Mouse (Mus musculus) G1E (cell line): ENCODE results near the gene Ero1lb. TPM values are rescaled to one million over a fixed set of nuclear protein-coding genes. Genes with fewer than 3 reads are reported as not detected.
A peak's percentile ranks its signal among the peaks of the same experiment; 100 is the strongest.

ENCODE experiments used
- ATAC-seq: 2 replicates; pipeline ENCODE4 v1.8.0; 2016; ENCODE audit warnings: mild to moderate bottlenecking; ENCODE audit not compliant: insufficient number of reproducible peaks, poor library complexity, low FRiP score, severe bottlenecking; ENCODE audit errors: extremely low read depth
- DNase-seq: peaks from one replicate; pipeline ENCODE4 v3.0.0; 2012; ENCODE audit warnings: low spot score
- H3K27me3 ChIP-seq: 2 replicates; pipeline ENCODE4 v1.6.1; 2012; ENCODE audit warnings: mild to moderate bottlenecking, low read length, inconsistent platforms; ENCODE audit not compliant: insufficient read depth
- H3K36me3 ChIP-seq: replicated peaks from 2 replicates; pipeline ENCODE3; 2012; ENCODE audit warnings: mild to moderate bottlenecking, inconsistent platforms
- H3K4me1 ChIP-seq: 2 replicates; pipeline ENCODE4 v1.6.1; 2012; ENCODE audit warnings: low read depth, low read length, inconsistent platforms, mixed read lengths; ENCODE audit not compliant: insufficient read depth
- H3K4me3 ChIP-seq: 2 replicates; pipeline ENCODE4 v1.5.1; 2012; ENCODE audit warnings: low read depth, mild to moderate bottlenecking, inconsistent platforms, low read length, moderate library complexity, mixed read lengths
- H3K9me3 ChIP-seq: replicated peaks from 2 replicates; pipeline ENCODE4 v1.6.1; 2012; ENCODE audit warnings: inconsistent platforms
- CTCF ChIP-seq: IDR thresholded peaks from 2 replicates; pipeline ENCODE4 v1.5.1; 2012; ENCODE audit warnings: low read depth, low read length, inconsistent platforms, mixed read lengths
- GATA1 ChIP-seq: IDR thresholded peaks from 2 replicates; pipeline ENCODE4 v1.6.1; 2012; ENCODE audit warnings: borderline replicate concordance, low read length, inconsistent platforms, mixed read lengths
- GATA2 ChIP-seq: IDR thresholded peaks from 2 replicates; pipeline ENCODE4 v1.6.1; 2012; ENCODE audit warnings: low read depth, low read length, inconsistent platforms, borderline replicate concordance
- POLR2AphosphoS5 ChIP-seq: IDR thresholded peaks from 2 replicates; pipeline ENCODE4 v1.6.1; 2012; ENCODE audit warnings: low read depth, low read length, inconsistent platforms; ENCODE audit not compliant: insufficient replicate concordance
- TAL1 ChIP-seq: conservative IDR thresholded peaks from 2 replicates; pipeline ENCODE4 v1.6.1; 2012; ENCODE audit warnings: low read depth, low read length, inconsistent platforms, mixed read lengths
- polyA plus RNA-seq: library from polyadenylated mRNA; stranded (reverse); fragments of >175 nt; gene quantifications from 2 replicates; pipeline ENCODE4 v1.2.3, GENCODE M21; 2012
- total RNA-seq, 2 experiments: library from RNA; stranded (forward) in 1 of 2; stranded (reverse) in 1 of 2; fragments of 200-1000 nt in 1 of 2; fragments of >200 nt in 1 of 2; fragmentation: Nextera tagmentation in 1 of 2; gene quantifications; 2 replicates each; pipeline ENCODE4 v1.2.3; 2014 to 2017

Gene Ero1lb
- total and polyA plus RNA-seq, 3 experiments: 1.7 to 6.4 (median 2.1) TPM

DNA sequence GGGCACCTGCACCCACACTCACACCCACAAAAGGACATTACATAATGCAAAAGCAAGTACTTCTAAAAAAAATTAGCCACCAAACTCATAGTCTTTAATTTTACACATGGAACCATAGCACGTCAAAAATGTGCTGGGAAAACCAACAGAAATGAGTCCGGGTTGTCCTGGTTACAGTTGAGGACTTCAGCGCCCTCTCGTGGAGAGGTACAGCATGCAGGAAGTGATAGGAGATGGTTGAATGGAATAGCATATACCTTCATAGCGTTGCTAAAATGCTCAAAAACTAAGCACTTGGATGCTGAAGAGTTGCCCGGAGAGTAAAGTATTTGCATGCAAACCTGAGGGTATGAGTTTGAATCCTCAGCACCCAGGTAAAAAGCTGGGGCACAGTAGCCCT lies 27.7 kb upstream of the Ero1lb start:
- no peak overlapping the region for H3K4me3 ChIP-seq
- no peak for TF ChIP-seq POLR2AphosphoS5
- TF ChIP-seq GATA1: no peak
- no peak for TF ChIP-seq GATA2
- peak; percentile 83 for TF ChIP-seq CTCF
- no peak for TF ChIP-seq TAL1
- H3K9me3 ChIP-seq: no peaks in the 10 kb centered on the region
- peak; percentile 16 for DNase-seq
- peak; percentile 42; the same call in 1 of the 2 replicates for ATAC-seq
- peaks cover 5% of the 10 kb centered on the region for H3K4me1 ChIP-seq
- H3K27me3 ChIP-seq: peaks cover 14% of the 10 kb centered on the region
- H3K36me3 ChIP-seq: no peaks in the 10 kb centered on the region

DNA sequence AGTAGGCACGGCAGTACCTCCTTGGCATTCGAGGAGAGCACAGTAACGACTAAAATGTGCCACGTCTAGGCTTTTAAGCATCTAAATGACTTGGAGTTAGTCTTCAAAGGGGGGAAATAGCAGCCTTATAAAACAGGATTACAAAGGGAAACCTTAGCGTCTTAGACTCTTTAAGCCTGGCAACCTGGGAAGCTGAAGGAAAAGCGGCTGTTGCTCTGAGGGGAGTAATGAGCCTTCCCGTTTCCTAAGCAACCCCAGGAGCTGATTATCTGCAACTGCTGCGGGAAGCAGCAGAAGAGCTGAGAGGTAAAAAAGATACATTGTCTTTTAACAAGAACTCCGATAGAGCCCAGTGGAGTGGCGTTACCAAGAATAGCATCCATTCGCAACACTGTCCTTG lies 26.0 kb upstream of the Ero1lb start:
- H3K9me3 ChIP-seq: no peaks in the 10 kb centered on the region
- no peak for ATAC-seq

DNA sequence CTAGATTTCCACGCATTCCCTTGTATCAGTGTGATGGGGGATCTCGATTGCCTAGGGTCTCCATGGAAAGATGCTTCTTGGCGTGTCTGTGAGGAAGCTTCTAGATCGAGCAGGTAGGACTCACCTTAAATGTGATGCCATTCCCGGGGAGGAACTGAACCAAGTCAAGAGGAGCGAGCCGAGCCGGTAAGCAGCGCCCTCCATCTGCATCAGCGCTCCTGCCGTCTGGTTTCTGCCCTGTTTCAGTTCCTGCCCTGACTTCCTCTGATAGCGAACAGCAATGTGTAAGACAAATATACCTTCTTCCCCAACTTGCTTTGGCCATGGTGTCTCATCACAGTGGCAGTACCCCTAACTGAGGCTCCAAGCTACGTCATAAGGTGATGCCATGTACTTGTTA lies 25.6 kb upstream of the Ero1lb start:
- TF ChIP-seq TAL1: no peak
- TF ChIP-seq GATA2: no peak
- no peak for TF ChIP-seq GATA1
- no peak for TF ChIP-seq POLR2AphosphoS5
- no peak for TF ChIP-seq CTCF
- DNase-seq (no peak), ATAC-seq (no peak)
- Histone ChIP-seq H3K36me3 (no peaks in the 10 kb centered on the region), H3K4me3 (no peak overlapping the region), H3K27me3 (peaks cover 23% of the 10 kb centered on the region), H3K4me1 (peaks cover 5% of the 10 kb centered on the region), H3K9me3 (no peaks in the 10 kb centered on the region)

More for the DNA sequence above, 26.0 kb upstream of the Ero1lb start:
- H3K4me1 ChIP-seq: peaks cover 5% of the 10 kb centered on the region
- no peak for TF ChIP-seq GATA1
- no peak for TF ChIP-seq GATA2
- TF ChIP-seq TAL1: no peak
- H3K27me3 ChIP-seq: peaks cover 21% of the 10 kb centered on the region
- H3K4me3 ChIP-seq: no peak overlapping the region
- H3K36me3 ChIP-seq: no peaks in the 10 kb centered on the region
- no peak for DNase-seq

DNA sequence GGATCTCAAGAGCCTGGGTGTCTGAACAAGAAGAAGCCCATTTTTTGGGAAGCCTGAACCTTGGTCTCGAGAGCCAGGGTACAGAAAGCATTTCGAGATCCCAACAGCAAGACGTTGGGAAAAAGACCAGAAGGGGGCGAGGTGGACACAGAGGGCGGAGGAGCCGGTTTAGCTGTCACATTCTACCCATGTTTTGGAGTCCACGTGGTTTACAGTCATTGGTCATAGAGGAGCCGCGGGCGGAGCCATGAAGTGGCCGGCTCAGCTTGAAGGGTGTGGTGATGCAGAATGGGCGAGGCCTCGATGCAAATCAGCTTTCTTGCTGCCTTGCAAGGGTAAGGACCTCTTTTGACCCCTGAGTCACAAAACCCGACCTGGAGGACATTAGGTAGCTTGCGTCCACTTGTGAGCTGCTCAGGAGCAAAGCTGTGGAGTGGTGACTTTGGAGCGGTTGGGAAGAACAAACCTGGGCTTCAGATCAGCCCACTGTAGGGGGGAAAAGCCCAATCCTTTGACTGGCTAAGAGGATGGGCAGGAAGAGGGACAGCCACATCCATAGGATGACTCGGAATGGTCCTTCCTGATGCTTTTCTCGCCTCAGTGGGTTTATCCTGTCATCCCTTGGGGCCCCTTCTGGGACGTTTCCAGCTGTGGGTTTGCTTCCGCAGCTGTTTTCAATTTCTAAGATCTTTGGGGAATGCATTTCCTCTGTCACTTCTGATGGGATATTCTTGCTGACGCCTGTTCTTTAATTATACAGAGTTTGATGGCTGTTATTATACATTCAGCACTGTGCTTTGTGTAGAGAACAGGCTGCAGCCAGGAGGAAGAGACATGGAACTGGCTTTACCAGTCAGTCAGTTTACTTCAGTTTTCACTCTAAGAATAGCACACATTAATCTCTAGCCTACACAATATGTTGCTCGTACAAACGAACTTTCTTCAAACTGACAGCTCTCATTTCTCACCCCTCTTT lies 23.4 kb upstream of the Ero1lb start:
- TF ChIP-seq GATA1 (no peak), GATA2 (no peak), TAL1 (no peak), CTCF (no peak), POLR2AphosphoS5 (no peak)
- H3K4me1 ChIP-seq: peaks cover 5% of the 10 kb centered on the region
- ATAC-seq (peak; percentile 87), DNase-seq (peak; percentile 7)
- H3K4me3 ChIP-seq: no peak overlapping the region
- H3K9me3 ChIP-seq: no peaks in the 10 kb centered on the region
- H3K27me3 ChIP-seq: peaks cover 24% of the 10 kb centered on the region
- H3K36me3 ChIP-seq: no peaks in the 10 kb centered on the region

DNA sequence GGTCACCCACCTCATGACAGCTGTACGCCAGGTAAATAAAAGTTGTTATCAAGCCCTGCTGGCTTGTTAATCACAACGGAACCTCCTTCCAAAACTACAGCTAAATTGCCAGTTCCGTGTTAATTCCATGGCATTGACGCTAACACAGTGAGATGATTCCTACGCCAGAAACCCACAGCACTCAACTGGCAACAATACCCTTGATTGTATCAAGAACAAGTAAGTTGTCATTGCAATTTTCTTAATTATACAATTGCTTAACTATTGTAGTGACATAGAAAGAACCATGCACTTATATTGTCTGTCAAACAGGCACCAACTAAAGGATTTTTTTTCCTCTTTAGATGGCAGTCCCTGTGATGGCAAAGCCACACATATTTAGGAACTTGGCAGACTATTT lies 22.4 kb upstream of the Ero1lb start:
- ATAC-seq (no peak), DNase-seq (no peak)
- Histone ChIP-seq H3K9me3 (no peaks in the 10 kb centered on the region), H3K4me3 (no peak overlapping the region), H3K27me3 (peaks cover 24% of the 10 kb centered on the region), H3K4me1 (peaks cover 5% of the 10 kb centered on the region), H3K36me3 (no peaks in the 10 kb centered on the region)
- TF ChIP-seq GATA2: no peak
- no peak for TF ChIP-seq GATA1
- TF ChIP-seq CTCF: no peak
- TF ChIP-seq TAL1: no peak
- TF ChIP-seq POLR2AphosphoS5: no peak

DNA sequence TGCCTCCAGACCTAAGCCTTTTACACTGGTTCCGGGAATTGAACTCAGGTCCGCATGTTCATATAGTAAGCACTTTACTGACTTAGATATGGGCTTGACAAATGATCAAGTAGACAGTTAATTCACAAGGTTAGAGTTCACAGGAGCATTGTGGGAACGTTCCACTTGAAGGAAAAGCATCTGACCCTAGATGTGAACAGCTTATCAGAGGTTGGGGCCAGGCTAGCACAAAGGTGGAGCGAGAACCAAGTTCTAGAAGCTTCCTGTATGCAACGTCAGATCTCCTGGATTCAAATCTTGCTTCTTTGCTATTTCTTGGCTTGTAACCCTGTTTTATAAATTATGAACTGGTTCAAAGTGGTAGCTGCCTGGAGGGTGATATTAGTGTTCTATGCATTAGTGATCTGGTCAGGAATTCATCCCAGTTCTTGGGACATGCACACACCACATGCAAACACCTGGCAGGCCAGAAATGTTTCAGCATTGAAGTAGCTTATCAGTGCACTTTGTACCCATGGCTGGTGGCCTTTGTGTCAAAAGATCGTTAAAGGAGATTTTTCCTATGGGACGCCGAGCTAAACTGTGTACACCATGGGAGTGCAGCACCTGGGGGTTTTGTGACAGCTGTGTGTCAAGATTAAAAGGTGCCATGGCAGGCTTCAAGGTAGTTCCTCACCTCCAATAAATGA lies 21.6 kb upstream of the Ero1lb start:
- Histone ChIP-seq H3K36me3 (no peaks in the 10 kb centered on the region), H3K9me3 (no peaks in the 10 kb centered on the region), H3K27me3 (peaks cover 31% of the 10 kb centered on the region), H3K4me3 (no peak overlapping the region), H3K4me1 (peaks cover 5% of the 10 kb centered on the region)
- DNase-seq (no peak), ATAC-seq (no peak)
- TF ChIP-seq GATA2 (no peak), POLR2AphosphoS5 (no peak), CTCF (no peak), TAL1 (no peak), GATA1 (no peak)
